Mouse (Mus musculus): Measurements from ENCODE around the gene 4930519G04Rik. TPM values are rescaled to one million over a fixed set of nuclear protein-coding genes. Genes with fewer than 3 reads are reported as not detected.

4930519G04Rik gene
- polyA plus RNA-seq, 2 experiments, result not detected

GRCm38 (mm10) chr5:114809826-114810225 lies 43.6 kb upstream of the 4930519G04Rik start:
- H3K27ac ChIP-seq, result no peak overlapping the region
- no peak for TF ChIP-seq CTCF (IDR thresholded peaks at IDR 0.05; ENCODE audit: low read depth)
- TF ChIP-seq EP300 (IDR thresholded peaks at IDR 0.05; ENCODE audit: low read depth), result no peak
- WGBS (ENCODE audit: insufficient replicate concordance), result 47% methylated on average over 5 of the region's 5 CpGs
- no peak for DNase-seq (ENCODE audit: low read depth in 3 of 3, low spot score in 3 of 3)
- peaks cover 29 to 48% of the 10 kb centered on the region in 2 experiments for H3K4me1 ChIP-seq (replicated peaks; ENCODE audit: control insufficient read depth in 2 of 2, insufficient read depth in 2 of 2, low read length in 1 of 2)
- H3K9ac ChIP-seq (replicated peaks), result no peak overlapping the region
- no peaks in the 10 kb centered on the region for H3K9me3 ChIP-seq (ENCODE audit: control insufficient read depth, low read length)
- ATAC-seq (ENCODE audit: insufficient read depth), result no peak
- peaks cover 4% of the 10 kb centered on the region for H3K36me3 ChIP-seq (replicated peaks; ENCODE audit: control insufficient read depth, insufficient read depth, low read depth)
- H3K27me3 ChIP-seq (ENCODE audit: control insufficient read depth, insufficient read depth, low read length), result no peaks in the 10 kb centered on the region
- H3K4me3 ChIP-seq (ENCODE audit: insufficient read depth in 1 of 2, low read depth in 2 of 2, low read length in 2 of 2), result no peak overlapping the region
- H3K4me2 ChIP-seq (ENCODE audit: low read depth), result no peak overlapping the region

DNA sequence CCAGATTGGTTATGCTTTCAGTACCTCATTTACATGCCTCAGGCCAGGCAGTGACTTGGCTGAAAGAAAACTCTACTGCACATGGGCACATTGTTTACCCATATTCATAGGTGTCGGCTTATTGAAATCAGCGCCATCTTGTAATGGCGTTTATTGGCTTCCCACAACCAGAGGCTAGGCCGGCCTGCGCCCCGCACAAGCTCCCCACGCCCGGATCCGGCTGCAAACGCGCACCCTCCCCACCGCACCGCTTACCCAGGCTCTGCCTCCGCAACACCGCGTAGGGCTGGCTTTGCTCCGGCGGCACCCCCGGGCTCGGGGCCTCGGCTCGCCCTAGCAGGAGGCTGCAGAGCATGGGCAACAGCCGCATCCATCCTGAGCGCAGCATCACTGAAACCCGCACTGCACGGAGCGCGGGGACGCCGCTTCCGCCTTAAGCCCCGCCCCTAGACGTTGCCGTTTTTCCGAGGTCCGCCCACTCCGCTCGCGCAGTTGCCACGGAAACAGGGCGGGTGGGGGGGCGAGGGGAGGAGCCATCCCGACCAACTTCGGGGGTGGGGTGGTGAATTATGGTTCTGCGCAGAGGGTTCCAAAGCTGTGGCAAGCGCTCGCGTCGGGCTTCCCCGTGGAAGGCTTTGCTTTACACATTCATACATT lies 39.8 kb upstream of the 4930519G04Rik start:
- Histone ChIP-seq H3K4me1 (replicated peaks; ENCODE audit: control insufficient read depth in 2 of 2, insufficient read depth in 2 of 2, low read length in 1 of 2) (peaks cover 8 to 22% of the 10 kb centered on the region in 2 experiments), H3K36me3 (replicated peaks; ENCODE audit: control insufficient read depth, insufficient read depth, low read depth) (no peaks in the 10 kb centered on the region), H3K4me3 (ENCODE audit: insufficient read depth in 1 of 2, low read depth in 2 of 2, low read length in 2 of 2) (peak overlapping the region; percentile 80 to 94), H3K9me3 (ENCODE audit: control insufficient read depth, low read length) (no peaks in the 10 kb centered on the region), H3K27ac (peak overlapping the region; percentile 44; the same call in 1 of the 2 replicates), H3K9ac (replicated peaks) (peak overlapping the region; percentile 77), H3K27me3 (ENCODE audit: control insufficient read depth, insufficient read depth, low read length) (no peaks in the 10 kb centered on the region), H3K4me2 (ENCODE audit: low read depth) (peak overlapping the region; percentile 81)
- ATAC-seq (ENCODE audit: insufficient read depth) (peak; percentile 86), DNase-seq (ENCODE audit: low read depth in 3 of 3, low spot score in 3 of 3) (peak in 2 of 3 experiments; percentile 55 to 58)
- TF ChIP-seq EP300 (IDR thresholded peaks at IDR 0.05; ENCODE audit: low read depth), result no peak
- TF ChIP-seq CTCF (IDR thresholded peaks at IDR 0.05; ENCODE audit: low read depth), result no peak
- WGBS (ENCODE audit: insufficient replicate concordance), result under 1% methylated on average over 50 of the region's 50 CpGs

- DNase-seq (ENCODE audit: low read depth in 3 of 3, low spot score in 3 of 3), result no peak
- Histone ChIP-seq H3K4me3 (ENCODE audit: insufficient read depth in 1 of 2, low read depth in 2 of 2, low read length in 2 of 2) (no peak overlapping the region), H3K36me3 (replicated peaks; ENCODE audit: control insufficient read depth, insufficient read depth, low read depth) (no peaks in the 10 kb centered on the region), H3K27me3 (ENCODE audit: control insufficient read depth, insufficient read depth, low read length) (no peaks in the 10 kb centered on the region), H3K4me2 (ENCODE audit: low read depth) (no peak overlapping the region), H3K9me3 (ENCODE audit: control insufficient read depth, low read length) (no peaks in the 10 kb centered on the region), H3K4me1 (replicated peaks; ENCODE audit: control insufficient read depth in 2 of 2, insufficient read depth in 2 of 2, low read length in 1 of 2) (peaks cover 4 to 12% of the 10 kb centered on the region in 2 experiments; a peak in 3 of 4 replicates), H3K27ac (no peak overlapping the region), H3K9ac (replicated peaks) (no peak overlapping the region)
- WGBS (ENCODE audit: insufficient replicate concordance), result 58% methylated on average over 6 of the region's 6 CpGs
- no peak for ATAC-seq (ENCODE audit: insufficient read depth)
- TF ChIP-seq EP300 (IDR thresholded peaks at IDR 0.05; ENCODE audit: low read depth) (no peak), CTCF (IDR thresholded peaks at IDR 0.05; ENCODE audit: low read depth) (no peak)
These were observed 36.9 kb upstream of the 4930519G04Rik start for GRCm38 (mm10) chr5:114816599-114816998.

DNA sequence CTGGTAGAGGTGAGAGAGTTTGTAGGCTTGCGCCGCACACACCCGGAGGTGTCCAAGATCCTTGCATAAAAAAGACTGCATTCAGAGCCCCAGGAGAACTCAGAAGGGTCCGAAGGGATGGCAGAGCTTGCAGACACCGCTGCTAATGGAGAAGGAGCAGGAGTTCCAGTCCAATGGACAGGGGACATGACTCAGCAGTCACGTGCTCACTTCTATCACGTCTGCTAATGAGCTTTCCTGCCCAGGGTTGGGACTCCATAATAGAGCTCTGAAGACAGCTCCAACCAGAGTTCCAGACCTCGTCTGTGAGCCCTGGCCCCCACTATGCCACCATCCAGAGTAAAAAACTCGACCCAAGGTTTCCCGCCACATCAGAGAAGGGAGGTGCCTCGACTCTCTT lies 35.3 kb upstream of the 4930519G04Rik start:
- H3K27ac ChIP-seq, result no peak overlapping the region
- H3K4me3 ChIP-seq (ENCODE audit: insufficient read depth in 1 of 2, low read depth in 2 of 2, low read length in 2 of 2), result no peak overlapping the region
- 54% methylated on average over 11 of the region's 11 CpGs for WGBS (ENCODE audit: insufficient replicate concordance)
- H3K27me3 ChIP-seq (ENCODE audit: control insufficient read depth, insufficient read depth, low read length), result no peaks in the 10 kb centered on the region; the same call in 1 of the 2 replicates
- no peak for DNase-seq (ENCODE audit: low read depth in 3 of 3, low spot score in 3 of 3)
- no peaks in the 10 kb centered on the region for H3K36me3 ChIP-seq (replicated peaks; ENCODE audit: control insufficient read depth, insufficient read depth, low read depth)
- no peaks in the 10 kb centered on the region for H3K9me3 ChIP-seq (ENCODE audit: control insufficient read depth, low read length)
- TF ChIP-seq EP300 (IDR thresholded peaks at IDR 0.05; ENCODE audit: low read depth), result no peak
- no peak for TF ChIP-seq CTCF (IDR thresholded peaks at IDR 0.05; ENCODE audit: low read depth)
- H3K4me2 ChIP-seq (ENCODE audit: low read depth), result no peak overlapping the region
- no peak overlapping the region for H3K9ac ChIP-seq (replicated peaks)
- peaks cover 0 to 2% of the 10 kb centered on the region in 2 experiments; a peak in 2 of 4 replicates for H3K4me1 ChIP-seq (replicated peaks; ENCODE audit: control insufficient read depth in 2 of 2, insufficient read depth in 2 of 2, low read length in 1 of 2)
- no peak for ATAC-seq (ENCODE audit: insufficient read depth)

DNA sequence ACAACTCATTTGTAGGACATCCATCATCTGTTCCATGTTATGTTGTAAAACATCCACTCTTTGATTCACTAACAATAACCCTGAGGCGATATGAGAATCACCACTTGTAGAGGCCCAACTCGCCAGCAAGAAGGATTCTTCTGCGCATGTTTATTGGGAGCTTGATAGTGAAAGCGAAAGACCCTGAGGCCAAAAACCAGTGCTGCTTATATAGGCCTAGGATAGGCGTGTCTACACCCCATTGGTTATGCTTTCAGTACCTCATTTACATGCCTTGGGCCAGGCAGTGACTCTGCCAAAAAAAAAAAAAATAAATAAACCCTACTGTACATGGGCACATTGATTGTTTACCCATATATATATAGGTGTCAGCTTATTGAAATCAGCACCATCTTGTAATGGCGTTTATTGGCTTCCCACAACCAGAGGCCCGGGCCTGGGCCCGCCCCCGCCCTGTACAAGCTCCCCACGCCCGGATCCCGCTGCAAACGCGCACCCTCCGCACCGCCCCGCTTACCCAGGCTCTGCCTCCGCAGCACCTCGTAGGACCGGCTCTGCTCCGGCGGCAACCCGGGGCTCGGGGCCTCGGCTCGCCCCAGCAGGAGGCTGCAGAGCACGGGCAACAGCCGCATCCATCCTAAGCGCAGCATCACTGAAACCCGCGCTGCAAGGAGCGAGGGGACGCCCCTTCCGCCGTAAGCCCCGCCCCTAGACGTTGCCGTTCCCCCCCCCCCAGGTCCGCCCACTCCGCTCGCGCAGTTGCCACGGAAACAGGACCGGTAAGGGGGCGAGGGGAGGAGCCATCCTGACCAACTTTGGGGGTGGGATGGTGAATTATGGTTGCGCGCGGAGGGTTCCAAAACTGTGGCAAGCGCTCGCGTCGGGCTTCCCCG lies 30.4 kb upstream of the 4930519G04Rik start, which contains the start of gene 1500011B03Rik:
1500011B03Rik (minus strand) TSS at position 673 of the 893 bp plus-strand sequence.
- Histone ChIP-seq H3K4me2 (ENCODE audit: low read depth) (peak within 1 kb of the TSS; percentile 88), H3K27me3 (ENCODE audit: control insufficient read depth, insufficient read depth, low read length) (no peaks in the 10 kb centered on the region; the same call in 1 of the 2 replicates), H3K4me1 (replicated peaks; ENCODE audit: control insufficient read depth in 2 of 2, insufficient read depth in 2 of 2, low read length in 1 of 2) (peaks cover 3 to 8% of the 10 kb centered on the region in 2 experiments; a peak in 3 of 4 replicates), H3K9ac (replicated peaks) (peak within 1 kb of the TSS; percentile 61), H3K9me3 (ENCODE audit: control insufficient read depth, low read length) (no peaks in the 10 kb centered on the region), H3K27ac (no peak within 1 kb of the TSS), H3K36me3 (replicated peaks; ENCODE audit: control insufficient read depth, insufficient read depth, low read depth) (no peaks in the 10 kb centered on the region), H3K4me3 (ENCODE audit: insufficient read depth in 1 of 2, low read depth in 2 of 2, low read length in 2 of 2) (peak within 1 kb of the TSS; percentile 81)
- TF ChIP-seq EP300 (IDR thresholded peaks at IDR 0.05; ENCODE audit: low read depth) (no peak), CTCF (IDR thresholded peaks at IDR 0.05; ENCODE audit: low read depth) (0 out of 2 replicates have a peak, but pooled peaks have one; percentile 11)
- WGBS (ENCODE audit: insufficient replicate concordance), result 8% methylated on average over 53 of the region's 53 CpGs
- DNase-seq (ENCODE audit: low read depth in 3 of 3, low spot score in 3 of 3), result peak in 1 of 3 experiments; percentile 47
- peak; percentile 58 for ATAC-seq (ENCODE audit: insufficient read depth)
